Mouse (Mus musculus): ENCODE measurements around the gene Cdc42bpg. TPM values are rescaled to one million over a fixed set of nuclear protein-coding genes. Genes with fewer than 3 reads are reported as not detected.
"Not testable (repeated sequence)": the region's sequence is repeated elsewhere in the genome, so short reads cannot be mapped to it uniquely, and the experiment has no call there.

Cdc42bpg gene
- total and polyA plus RNA-seq, 2 experiments, result 3.1 to 7.3 TPM

DNA sequence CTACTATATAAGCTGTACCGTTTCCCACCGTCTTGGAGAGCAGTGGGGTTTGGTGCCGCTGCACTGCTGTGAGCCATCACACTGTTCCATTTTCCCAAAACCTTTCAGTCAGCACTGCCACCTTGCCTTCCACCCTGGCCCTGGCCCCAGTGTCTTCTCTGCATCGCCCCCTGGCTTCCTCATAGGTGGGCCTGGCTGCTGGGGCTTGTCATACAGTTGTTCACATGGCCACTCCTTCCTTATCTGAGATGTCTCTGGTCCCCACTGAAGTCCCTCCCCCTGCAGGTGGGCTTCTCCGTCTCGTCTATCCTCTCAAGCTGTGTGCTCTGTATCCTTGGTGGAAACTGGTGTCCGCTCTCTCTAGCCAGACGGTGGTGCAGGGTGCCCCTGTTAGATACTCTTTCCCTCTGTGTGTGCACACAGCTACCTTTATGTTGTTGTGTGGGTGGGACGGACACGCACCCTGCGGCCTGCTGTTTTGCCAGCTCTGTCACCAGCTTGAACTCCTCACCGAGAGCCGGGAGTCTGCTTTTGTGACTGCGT, 16.5 kb upstream of the Cdc42bpg start:
- H3K36me3 ChIP-seq (ENCODE audit: control insufficient read depth, insufficient read depth, low read length), result peaks cover under 1% of the 10 kb centered on the region; the same call in 1 of the 2 replicates
- H3K27ac ChIP-seq (replicated peaks; ENCODE audit: insufficient read depth, low read depth, low read length), result no peak overlapping the region; the same call in 1 of the 2 replicates
- DNase-seq (ENCODE audit: extremely low read depth, low read depth, low spot score), result no peak
- no peaks in the 10 kb centered on the region for H3K27me3 ChIP-seq (ENCODE audit: control insufficient read depth, insufficient read depth, low read length)
- no peak for TF ChIP-seq POLR2A (IDR thresholded peaks at IDR 0.05; ENCODE audit: extremely low read depth, insufficient read depth, low read length)
- no peak for TF ChIP-seq CTCF (IDR thresholded peaks at IDR 0.05; ENCODE audit: low read depth, low read length)
- H3K9ac ChIP-seq (ENCODE audit: low read depth, low read length), result no peak overlapping the region
- peaks cover 15% of the 10 kb centered on the region; the same call in 1 of the 2 replicates for H3K79me2 ChIP-seq (ENCODE audit: control insufficient read depth, insufficient read depth, low read length)
- H3K4me3 ChIP-seq (ENCODE audit: insufficient read depth, low read depth, low read length), result no peak overlapping the region
- 95% methylated on average over 14 of the region's 14 CpGs for WGBS
- H3K4me1 ChIP-seq (ENCODE audit: control insufficient read depth, insufficient read depth, low read length), result peaks cover 36% of the 10 kb centered on the region

DNA sequence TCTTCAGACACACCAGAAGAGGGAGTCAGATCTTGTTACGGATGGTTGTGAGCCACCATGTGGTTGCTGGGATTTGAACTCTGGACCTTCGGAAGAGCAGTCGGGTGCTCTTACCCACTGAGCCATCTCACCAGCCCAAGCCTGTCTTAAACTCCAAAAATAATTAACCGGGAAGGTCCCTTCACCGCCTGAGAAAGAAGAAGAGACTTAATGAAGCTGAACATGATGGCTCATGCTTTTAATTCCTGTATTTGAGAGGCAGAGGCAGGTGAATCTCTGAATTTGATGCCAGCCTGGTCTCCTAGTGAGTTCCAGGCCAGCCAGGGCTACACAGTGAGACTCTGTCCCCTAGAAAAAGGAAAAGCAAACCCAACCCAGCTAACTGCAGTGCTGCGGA, 15.5 kb upstream of the Cdc42bpg start:
- peaks cover 28% of the 10 kb centered on the region for H3K4me1 ChIP-seq (ENCODE audit: control insufficient read depth, insufficient read depth, low read length)
- not testable (repeated sequence) for H3K9ac ChIP-seq (ENCODE audit: low read depth, low read length); H3K36me3 ChIP-seq (ENCODE audit: control insufficient read depth, insufficient read depth, low read length); H3K4me3 ChIP-seq (ENCODE audit: insufficient read depth, low read depth, low read length); H3K27me3 ChIP-seq (ENCODE audit: control insufficient read depth, insufficient read depth, low read length); DNase-seq (ENCODE audit: extremely low read depth, low read depth, low spot score)
- WGBS, result 50% methylated on average over 5 of the region's 6 CpGs
- peaks cover 11% of the 10 kb centered on the region; the same call in 1 of the 2 replicates for H3K79me2 ChIP-seq (ENCODE audit: control insufficient read depth, insufficient read depth, low read length)
- H3K27ac ChIP-seq (replicated peaks; ENCODE audit: insufficient read depth, low read depth, low read length), result peak overlapping the region; percentile 91; the same call in 1 of the 2 replicates

DNA sequence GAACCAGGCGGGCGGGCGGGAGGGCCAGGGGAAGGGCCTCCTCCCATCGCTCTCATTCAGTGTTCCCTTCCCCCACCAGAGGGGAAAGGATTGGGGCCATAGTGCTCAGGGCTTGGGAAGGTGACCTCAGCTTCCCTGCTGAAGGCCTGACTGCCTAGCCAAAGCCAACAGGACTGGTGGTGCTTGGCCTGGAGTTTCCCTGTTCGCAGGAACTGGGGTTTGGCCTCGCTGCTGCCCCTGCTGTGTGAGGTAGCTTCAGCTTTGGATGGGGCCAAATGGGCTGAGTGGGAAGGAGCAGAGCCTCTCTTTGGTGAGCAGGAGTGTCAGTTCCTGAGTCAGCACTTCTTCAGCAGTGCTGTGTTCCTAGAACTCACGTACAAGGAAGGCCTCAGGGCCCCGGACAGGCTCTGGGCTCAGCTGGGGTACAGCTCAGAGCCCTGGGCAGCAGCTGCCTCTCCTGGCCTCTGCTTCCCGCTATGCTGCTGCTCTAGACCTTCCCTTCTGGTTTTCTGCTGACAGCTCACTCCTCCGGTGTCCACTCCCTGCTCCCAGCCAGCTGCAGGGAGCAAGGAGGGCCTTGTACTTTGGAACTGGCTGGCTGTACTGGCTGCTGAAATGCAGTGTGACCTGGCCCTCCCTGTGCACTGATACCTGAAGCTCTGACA, 15.0 kb upstream of the Cdc42bpg start:
- H3K36me3 ChIP-seq (ENCODE audit: control insufficient read depth, insufficient read depth, low read length), result peaks cover 3% of the 10 kb centered on the region; the same call in 1 of the 2 replicates
- 0 out of 2 replicates have a peak, but pooled peaks have one; percentile 18 for TF ChIP-seq CTCF (IDR thresholded peaks at IDR 0.05; ENCODE audit: low read depth, low read length)
- 0 out of 2 replicates have a peak, but pooled peaks have one; percentile 55 for TF ChIP-seq POLR2A (IDR thresholded peaks at IDR 0.05; ENCODE audit: extremely low read depth, insufficient read depth, low read length)
- peak overlapping the region; percentile 11; the same call in 1 of the 2 replicates for H3K4me3 ChIP-seq (ENCODE audit: insufficient read depth, low read depth, low read length)

DNA sequence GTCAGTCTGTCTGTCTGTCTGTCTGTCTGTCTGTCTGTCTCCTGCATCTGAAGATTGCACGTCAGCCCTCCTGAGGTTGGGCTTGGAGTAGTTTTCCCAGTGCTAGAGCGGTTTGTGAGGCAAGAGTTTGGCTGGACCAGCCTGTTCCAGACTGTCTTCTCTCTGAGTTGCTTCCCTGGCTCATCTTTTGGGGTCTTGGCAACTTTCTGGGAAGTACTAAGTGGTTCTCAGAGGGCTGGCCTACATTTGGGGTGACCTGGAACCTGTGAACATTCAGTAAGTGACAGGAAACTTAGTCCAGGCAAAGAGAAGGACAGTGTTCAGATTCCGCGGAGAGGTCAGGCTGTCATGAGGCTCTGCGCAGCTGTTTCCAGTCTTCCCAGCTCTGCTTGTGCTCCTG, 14.0 kb upstream of the Cdc42bpg start:
- Histone ChIP-seq H3K4me3 (ENCODE audit: insufficient read depth, low read depth, low read length) (no peak overlapping the region), H3K27me3 (ENCODE audit: control insufficient read depth, insufficient read depth, low read length) (no peaks in the 10 kb centered on the region), H3K36me3 (ENCODE audit: control insufficient read depth, insufficient read depth, low read length) (peaks cover 3% of the 10 kb centered on the region; the same call in 1 of the 2 replicates), H3K79me2 (ENCODE audit: control insufficient read depth, insufficient read depth, low read length) (peaks cover 5% of the 10 kb centered on the region; the same call in 1 of the 2 replicates), H3K9ac (ENCODE audit: low read depth, low read length) (no peak overlapping the region), H3K4me1 (ENCODE audit: control insufficient read depth, insufficient read depth, low read length) (peaks cover 23% of the 10 kb centered on the region), H3K27ac (replicated peaks; ENCODE audit: insufficient read depth, low read depth, low read length) (peak overlapping the region; percentile 74)
- no peak for DNase-seq (ENCODE audit: extremely low read depth, low read depth, low spot score)
- TF ChIP-seq POLR2A (IDR thresholded peaks at IDR 0.05; ENCODE audit: extremely low read depth, insufficient read depth, low read length) (no peak), CTCF (IDR thresholded peaks at IDR 0.05; ENCODE audit: low read depth, low read length) (no peak)
- 67% methylated on average over 5 of the region's 5 CpGs for WGBS

More for the DNA sequence above, 15.0 kb upstream of the Cdc42bpg start:
- peak; percentile 93 for DNase-seq (ENCODE audit: extremely low read depth, low read depth, low spot score)
- Histone ChIP-seq H3K79me2 (ENCODE audit: control insufficient read depth, insufficient read depth, low read length) (peaks cover 9% of the 10 kb centered on the region; the same call in 1 of the 2 replicates), H3K27me3 (ENCODE audit: control insufficient read depth, insufficient read depth, low read length) (no peaks in the 10 kb centered on the region), H3K27ac (replicated peaks; ENCODE audit: insufficient read depth, low read depth, low read length) (peak overlapping the region; percentile 91), H3K9ac (ENCODE audit: low read depth, low read length) (peak overlapping the region; percentile 42), H3K4me1 (ENCODE audit: control insufficient read depth, insufficient read depth, low read length) (peaks cover 26% of the 10 kb centered on the region)
- 7% methylated on average over 10 of the region's 10 CpGs for WGBS

DNA sequence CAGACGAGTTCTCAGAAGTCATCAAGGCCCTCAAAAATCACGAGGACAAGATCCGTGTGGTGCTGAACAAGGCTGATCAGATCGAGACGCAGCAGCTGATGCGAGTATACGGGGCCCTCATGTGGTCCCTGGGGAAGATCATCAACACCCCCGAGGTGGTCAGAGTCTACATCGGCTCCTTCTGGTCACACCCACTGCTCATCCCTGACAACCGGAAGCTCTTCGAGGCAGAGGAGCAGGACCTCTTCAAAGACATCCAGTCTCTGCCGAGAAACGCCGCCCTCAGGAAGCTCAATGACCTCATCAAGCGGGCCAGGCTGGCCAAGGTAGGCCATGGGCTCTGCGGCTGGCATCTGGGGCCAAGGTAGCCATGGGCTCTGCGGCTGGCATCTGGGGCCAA, 12.0 kb upstream of the Cdc42bpg start:
- TF ChIP-seq CTCF (IDR thresholded peaks at IDR 0.05; ENCODE audit: low read depth, low read length) (no peak), POLR2A (IDR thresholded peaks at IDR 0.05; ENCODE audit: extremely low read depth, insufficient read depth, low read length) (no peak)
- DNase-seq (ENCODE audit: extremely low read depth, low read depth, low spot score), result no peak
- 92% methylated on average over 17 of the region's 17 CpGs for WGBS
- H3K79me2 ChIP-seq (ENCODE audit: control insufficient read depth, insufficient read depth, low read length), result 0 out of 2 replicates have a peak, but pooled peaks cover 3% of the 10 kb centered on the region
- no peak overlapping the region for H3K4me3 ChIP-seq (ENCODE audit: insufficient read depth, low read depth, low read length)
- no peak overlapping the region for H3K27ac ChIP-seq (replicated peaks; ENCODE audit: insufficient read depth, low read depth, low read length)
- H3K36me3 ChIP-seq (ENCODE audit: control insufficient read depth, insufficient read depth, low read length), result peaks cover 3% of the 10 kb centered on the region; the same call in 1 of the 2 replicates
- H3K4me1 ChIP-seq (ENCODE audit: control insufficient read depth, insufficient read depth, low read length), result peaks cover 23% of the 10 kb centered on the region
- H3K9ac ChIP-seq (ENCODE audit: low read depth, low read length), result no peak overlapping the region
- H3K27me3 ChIP-seq (ENCODE audit: control insufficient read depth, insufficient read depth, low read length), result no peaks in the 10 kb centered on the region
